Mouse (Mus musculus): ENCODE measurements around the gene Gstm2.

DNA sequence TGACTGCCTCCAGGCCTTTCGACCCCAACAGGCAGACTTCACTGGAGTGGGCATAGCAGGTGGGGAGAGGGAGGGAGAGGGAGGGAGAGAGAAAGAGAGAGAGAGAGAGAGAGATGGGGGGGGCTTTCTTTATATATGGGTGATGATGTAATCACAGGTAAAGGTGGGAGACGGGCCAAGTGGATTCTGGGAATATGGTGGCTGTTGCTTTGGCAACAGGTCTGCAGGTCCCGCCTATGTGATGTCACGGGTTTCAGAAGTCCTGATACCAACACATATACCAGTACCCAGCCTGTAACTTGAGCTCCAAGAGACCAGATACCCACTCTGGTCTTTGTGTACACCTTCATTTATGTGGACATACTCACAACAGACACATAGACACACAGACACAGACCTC lies 10.3 kb upstream of the Gstm2 start:
- TF ChIP-seq GATA1 (IDR thresholded peaks at IDR 0.05; ENCODE audit: low read length) = no peak
- no peak for TF ChIP-seq TAL1 (IDR thresholded peaks at IDR 0.05; ENCODE audit: low read length)
